Comparison of ENCODE assay signal across 15 mouse cellular contexts in the genomic region with DNA sequence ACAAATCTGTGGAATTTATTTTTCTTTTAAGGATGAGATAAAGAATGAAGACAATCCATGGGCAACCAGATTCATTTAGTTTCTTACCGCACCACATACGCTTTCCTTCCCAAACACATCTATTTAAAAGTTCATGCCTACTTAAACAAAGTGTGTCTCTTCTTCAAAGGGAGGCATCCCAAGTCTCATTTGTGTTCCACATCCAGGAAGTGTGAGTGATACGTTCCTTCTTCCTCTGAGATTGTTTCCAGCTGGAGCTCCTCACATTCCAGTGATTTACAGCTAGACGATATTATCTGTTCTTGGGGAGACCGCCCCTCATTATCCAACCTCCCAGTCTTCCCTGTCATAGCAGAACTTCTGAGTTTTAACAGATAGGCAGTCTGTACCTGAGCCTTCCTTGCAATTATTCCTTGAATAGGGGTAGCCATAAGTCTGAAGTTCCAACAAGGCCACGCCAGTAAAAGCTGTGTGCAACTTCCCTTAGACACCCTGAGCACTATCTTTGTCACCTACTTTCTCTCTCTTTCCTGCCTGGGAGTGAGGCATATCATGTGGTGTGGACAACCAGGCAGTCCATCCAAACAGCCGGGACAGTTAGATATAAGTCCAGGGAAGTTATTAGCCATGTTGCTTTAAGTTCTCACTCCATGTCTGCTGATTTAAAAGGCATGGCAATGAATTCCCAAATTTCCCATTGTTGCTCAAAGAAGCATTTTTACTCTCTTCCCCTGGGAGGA.
"Had no signal": no experiment of that assay in that cellular context is flagged by ENCODE, and none has a peak within 500 bp of the region (broad histone marks: within the 10 kb centered on the region; RNA-seq: fewer than 3 reads in every experiment).

No protein-coding gene starts in this region.

- ATAC-seq: intestine, embryonic 16.5 days; liver, postnatal 0 days had no signal

- H3K27me3 ChIP-seq: limb, embryonic 12.5 days; limb, embryonic 15.5 days; megakaryocyte, embryonic 14.5 days had no signal

- H3K4me3 ChIP-seq: limb, embryonic 12.5 days; limb, embryonic 15.5 days; megakaryocyte, embryonic 14.5 days had no signal

- DNase-seq: kidney, adult 18-20 months; kidney, adult 9 months; kidney, postnatal 36 days; left cerebral cortex, postnatal 4 days; liver, postnatal 0 days; midbrain, embryonic 14.5 days; thymus, adult 18-20 months; thymus, postnatal 36 days had no signal

- H3K27ac ChIP-seq: limb, embryonic 12.5 days; limb, embryonic 15.5 days; liver, embryonic 14.5 days had no signal

- H3K9me3 ChIP-seq: limb, embryonic 12.5 days; limb, embryonic 15.5 days; megakaryocyte, embryonic 14.5 days had no signal

- H3K9ac ChIP-seq: limb, embryonic 12.5 days; limb, embryonic 15.5 days; liver, embryonic 14.5 days; liver, postnatal 0 days had no signal

- H3K4me1 ChIP-seq: limb, embryonic 15.5 days; megakaryocyte, embryonic 14.5 days had no signal

- H3K4me2 ChIP-seq: limb, embryonic 12.5 days; limb, embryonic 15.5 days; liver, embryonic 11.5 days; midbrain, embryonic 11.5 days had no signal

- H3K36me3 ChIP-seq: limb, embryonic 12.5 days; limb, embryonic 15.5 days had no signal
